Mouse (Mus musculus) left cerebral cortex, adult 6 months (tissue): ENCODE results near the gene Bank1. TPM values are rescaled to one million over a fixed set of nuclear protein-coding genes. Genes with fewer than 3 reads are reported as not detected.

Source experiments
- long read RNA-seq, 2 experiments: library from polyadenylated mRNA; unstranded; transcript quantifications; one replicate each; pipeline ENCODE4 v2.0.0; 2019 to 2020
- polyA plus RNA-seq: library from polyadenylated mRNA; unstranded; fragments of <200 nt; fragmentation: Nextera tagmentation; gene quantifications from 2 replicates; pipeline ENCODE4 v1.2.3, GENCODE M21; 2021

Bank1 gene
- polyA plus RNA-seq: 1.1 and 1.2 TPM in 2 replicates
- long read RNA-seq, experiment 1, partial matches to known transcripts: 7 of 13 reads
- long read RNA-seq, experiment 1, other reads (novel, unspliced or antisense): 4 of 13 reads
- long read RNA-seq, experiment 2, partial matches to known transcripts: 3 of 4 reads
- long read RNA-seq, experiment 2, other reads (novel, unspliced or antisense): 0 of 4 reads

DNA sequence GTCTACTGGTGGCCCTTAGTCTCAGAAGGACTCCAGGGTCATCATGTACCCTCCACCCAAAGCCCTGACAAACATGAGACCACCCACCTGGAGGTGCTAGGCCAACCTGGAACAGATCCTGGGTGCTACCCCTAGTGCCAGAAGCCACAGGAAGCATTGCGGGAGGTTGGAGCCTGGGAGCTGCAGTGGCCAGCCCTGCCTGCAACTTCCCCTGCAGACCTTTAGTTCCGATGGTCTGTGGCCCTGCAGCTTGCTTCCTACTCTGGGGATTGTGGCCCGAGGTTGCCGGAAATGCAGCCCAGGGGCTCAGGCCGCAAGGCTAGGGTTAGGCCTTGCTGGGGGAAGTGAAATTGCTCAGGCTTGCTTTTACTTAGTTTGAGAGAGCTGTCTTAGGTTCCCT lies at the start of gene Bank1:
Gene Bank1, minus strand, starts transcription at position 284 of the 400 bp plus-strand sequence.

